Mouse (Mus musculus): ENCODE data around the gene Cacnb1.

- TF ChIP-seq USF1 (IDR thresholded peaks at IDR 0.05; ENCODE audit: low read depth): no peak
- no peak for TF ChIP-seq POLR2A (IDR thresholded peaks at IDR 0.05; ENCODE audit: insufficient read length, low read depth)
- TF ChIP-seq CEBPB (IDR thresholded peaks at IDR 0.05; ENCODE audit: insufficient read depth, poor library complexity, severe bottlenecking): no peak
- no peak for TF ChIP-seq TCF12 (IDR thresholded peaks at IDR 0.05; ENCODE audit: insufficient read depth, poor library complexity, severe bottlenecking)
- TF ChIP-seq E2F4 (IDR thresholded peaks at IDR 0.05; ENCODE audit: insufficient read depth): no peak
- no peak for TF ChIP-seq MAX (IDR thresholded peaks at IDR 0.05; ENCODE audit: low read depth)
- no peak for TF ChIP-seq POLR2AphosphoS2 (IDR thresholded peaks at IDR 0.05; ENCODE audit: insufficient read length, low read depth)
- TF ChIP-seq SRF (IDR thresholded peaks at IDR 0.05; ENCODE audit: control insufficient read depth, insufficient read length, low read depth): no peak
- no peak for TF ChIP-seq MYOD1 (IDR thresholded peaks at IDR 0.05; ENCODE audit: control insufficient read depth in 1 of 3, insufficient read length in 2 of 3, low read depth in 2 of 3)
- TF ChIP-seq MYOG (IDR thresholded peaks at IDR 0.05; ENCODE audit: control insufficient read depth in 1 of 3, insufficient read depth in 1 of 3, insufficient read length in 2 of 3, low read depth in 2 of 3): no peak
- no peak for TF ChIP-seq REST (IDR thresholded peaks at IDR 0.05; ENCODE audit: insufficient read depth, insufficient read length)
- TF ChIP-seq TCF3 (IDR thresholded peaks at IDR 0.05; ENCODE audit: insufficient read length, low read depth): no peak
Observed at GRCm38 (mm10) chr11:97974141-97974540, 48.7 kb downstream of the Cacnb1 start.
